Mouse (Mus musculus) urinary bladder, postnatal 4 days (tissue): Measurements from ENCODE around the gene Chaf1b.

Source experiments
- DNase-seq, 2 experiments: peaks; one replicate each; pipeline ENCODE4 v3.0.0; 2021 to 2022; ENCODE audit warnings: low spot score in 2 of 2

Chaf1b gene

GRCm38 (mm10) chr16:93913881-93914576 is 30.3 kb downstream of the Chaf1b start:
- no peak for DNase-seq

DNA sequence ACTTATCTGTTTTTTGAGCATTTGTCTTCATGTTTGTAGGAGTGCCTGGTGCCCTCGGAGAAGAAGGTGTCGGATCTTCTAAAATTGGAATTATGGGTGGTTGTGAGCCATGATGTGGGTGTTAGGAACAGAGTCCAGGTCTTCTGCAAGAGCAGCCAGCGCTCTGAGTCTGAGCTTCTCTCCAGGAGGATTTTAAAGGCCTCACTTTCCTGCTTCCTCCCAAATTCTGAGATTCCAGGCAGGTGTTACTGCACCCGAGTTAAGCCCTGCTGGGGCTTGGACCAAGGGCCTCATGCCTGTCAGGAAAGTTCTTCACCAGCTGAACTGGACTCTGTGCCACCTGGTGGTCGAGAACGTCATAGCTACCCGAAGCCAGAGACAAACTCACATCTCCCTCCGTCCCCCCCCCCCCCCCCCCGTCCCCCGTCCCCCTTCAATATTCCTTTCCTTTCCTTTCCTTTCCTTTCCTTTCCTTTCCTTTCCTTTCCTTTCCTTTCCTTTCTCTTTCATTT is 31.7 kb downstream of the Chaf1b start:
- DNase-seq, result no peak

DNA sequence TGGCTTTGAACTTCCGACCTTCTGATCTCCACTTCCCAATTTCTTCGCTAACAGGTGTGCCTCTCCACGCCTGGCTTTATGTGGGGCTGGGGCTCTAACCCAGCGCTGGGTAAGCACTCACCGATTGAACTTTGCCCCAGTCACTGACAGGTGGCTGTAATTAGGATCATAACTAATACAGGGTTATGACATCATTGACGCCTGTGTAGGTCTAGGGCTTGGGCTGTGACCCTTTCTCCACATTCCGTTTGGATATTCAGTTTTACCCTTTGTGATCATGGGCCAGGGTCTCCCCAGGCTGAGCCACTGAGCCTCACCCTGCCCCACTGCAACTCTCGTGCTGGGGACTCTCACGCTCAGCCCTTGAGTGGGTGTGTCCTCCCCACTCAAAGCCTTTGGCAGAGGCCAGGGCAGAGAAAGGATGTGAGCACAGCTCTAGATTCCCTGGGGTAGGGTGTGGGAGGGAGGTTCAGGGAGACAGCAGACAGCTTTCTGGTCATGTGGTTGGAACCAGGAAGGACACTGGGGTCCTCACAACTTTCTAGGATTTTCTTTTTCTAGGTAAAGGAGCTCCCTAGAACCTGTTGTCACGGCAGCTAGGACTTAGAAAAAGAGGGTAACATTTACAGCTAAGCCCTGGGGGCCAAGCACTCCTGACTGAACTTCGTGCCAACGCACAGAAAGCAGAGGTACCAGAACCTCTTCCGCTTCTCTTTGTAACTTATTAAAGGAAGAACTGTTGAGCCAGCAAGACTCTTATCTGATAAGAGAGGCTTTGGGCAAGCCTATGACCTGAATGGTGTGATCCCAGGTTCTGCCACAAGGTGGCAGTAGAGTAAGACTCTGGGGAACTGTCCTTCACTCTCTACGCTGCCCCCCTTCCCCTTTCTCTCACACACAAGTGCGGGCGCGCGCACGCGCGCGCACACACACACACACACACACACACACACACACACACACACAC is 34.3 kb downstream of the Chaf1b start:
- DNase-seq, result peak; percentile 59 to 86

DNA sequence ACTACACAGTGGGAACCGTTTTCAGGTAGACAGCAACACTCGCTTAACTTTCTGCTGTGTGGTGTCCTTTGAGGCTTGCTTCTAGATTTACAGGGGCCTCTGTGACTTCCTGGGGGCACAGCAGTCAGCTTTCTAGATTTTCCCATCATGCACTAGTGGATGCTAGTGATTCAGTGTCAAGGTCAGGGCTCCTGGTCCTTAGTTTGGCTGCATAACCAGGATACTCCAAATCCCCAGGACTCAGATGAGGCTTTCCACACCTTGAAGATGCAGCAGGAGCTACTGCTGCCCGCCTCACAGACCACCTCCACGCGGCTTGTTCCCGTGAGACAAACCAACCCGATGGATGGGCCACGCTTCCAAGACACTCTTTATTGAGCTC is 35.0 kb downstream of the Chaf1b start:
- DNase-seq, result no peak

DNA sequence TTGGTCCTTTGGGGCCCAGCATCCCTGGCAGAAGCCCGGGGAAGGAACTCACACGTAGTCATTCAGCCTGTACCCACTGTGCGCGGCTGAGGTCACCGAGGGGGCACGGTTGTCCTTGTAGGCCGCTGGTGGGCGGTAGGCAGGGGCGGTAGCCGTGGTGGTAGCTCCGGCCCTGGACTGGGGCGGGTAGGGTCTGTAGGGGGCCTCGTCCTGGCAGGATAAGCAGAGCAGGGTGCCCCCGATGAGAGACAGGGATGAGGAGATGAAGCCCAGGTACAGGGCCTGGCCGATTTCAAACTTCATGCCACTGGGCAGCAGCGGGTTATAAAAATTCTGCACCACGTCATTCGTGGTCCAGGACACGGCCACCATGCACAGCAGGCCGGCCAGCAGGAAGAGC is 35.5 kb downstream of the Chaf1b start:
- no peak for DNase-seq

- DNase-seq, result no peak
Observed at GRCm38 (mm10) chr16:93920673-93921072, 37.0 kb downstream of the Chaf1b start.

- DNase-seq, result no peak
Observed at GRCm38 (mm10) chr16:93922835-93923389, 39.2 kb downstream of the Chaf1b start.

DNA sequence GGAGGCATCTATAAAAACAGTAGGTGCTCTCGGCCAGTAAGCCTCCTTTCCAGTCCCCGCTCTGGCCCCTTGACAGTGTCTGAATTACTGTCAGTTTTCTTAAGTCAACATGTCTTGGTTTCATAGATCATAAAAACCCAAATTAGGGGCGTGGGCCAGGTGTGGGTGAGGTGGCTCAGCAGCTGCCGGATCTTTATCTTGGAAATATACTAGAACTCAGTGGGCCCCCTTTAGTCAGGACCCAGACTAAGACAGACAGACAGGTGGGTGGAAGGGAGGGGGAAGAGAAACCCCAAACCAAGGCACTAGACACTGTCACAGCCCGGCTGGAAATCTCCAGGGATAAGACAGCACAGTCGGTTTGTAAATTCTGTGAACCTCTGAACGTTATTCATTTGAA is 40.1 kb downstream of the Chaf1b start:
- DNase-seq, result no peak

GRCm38 (mm10) chr16:93925684-93926247 is 42.1 kb downstream of the Chaf1b start:
- no peak for DNase-seq

- no peak for DNase-seq
Observed at GRCm38 (mm10) chr16:93929370-93930032, 45.8 kb downstream of the Chaf1b start.

GRCm38 (mm10) chr16:93932185-93933168 is 48.8 kb downstream of the Chaf1b start:
- no peak for DNase-seq

DNA sequence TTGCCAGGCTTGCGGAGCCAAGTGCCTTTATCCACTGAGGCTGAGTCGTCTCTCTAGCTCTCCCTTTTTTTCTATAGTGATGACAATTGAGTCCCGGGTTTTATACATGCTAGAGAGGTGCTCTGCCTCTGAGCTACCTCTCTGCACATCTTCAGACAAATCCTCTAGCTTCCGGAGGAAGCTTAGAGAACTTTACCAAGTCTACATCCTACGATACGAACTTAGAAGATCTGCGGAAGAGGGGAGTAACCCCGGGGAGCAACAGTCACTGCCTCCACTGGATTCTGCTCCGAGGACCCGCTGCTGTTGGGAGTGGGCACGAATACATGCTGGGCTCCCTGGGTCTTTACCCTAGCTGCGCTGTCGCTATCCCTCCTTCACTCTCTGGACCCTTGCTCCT is 50.9 kb downstream of the Chaf1b start:
- no peak for DNase-seq

GRCm38 (mm10) chr16:93935009-93935408 is 51.3 kb downstream of the Chaf1b start:
- DNase-seq, result no peak

- DNase-seq, result peak in 1 of 2 experiments; percentile 83
Observed at GRCm38 (mm10) chr16:93938400-93938846, 54.7 kb downstream of the Chaf1b start.

- DNase-seq, result no peak
Observed at GRCm38 (mm10) chr16:93939961-93940360, 56.3 kb downstream of the Chaf1b start.

- DNase-seq, result no peak
Observed at GRCm38 (mm10) chr16:93941781-93942567, 58.3 kb downstream of the Chaf1b start.

- DNase-seq, result no peak
Observed at GRCm38 (mm10) chr16:93942796-93943502, 59.2 kb downstream of the Chaf1b start.

- DNase-seq, result no peak
Observed at GRCm38 (mm10) chr16:93944301-93944700, 60.6 kb downstream of the Chaf1b start.

DNA sequence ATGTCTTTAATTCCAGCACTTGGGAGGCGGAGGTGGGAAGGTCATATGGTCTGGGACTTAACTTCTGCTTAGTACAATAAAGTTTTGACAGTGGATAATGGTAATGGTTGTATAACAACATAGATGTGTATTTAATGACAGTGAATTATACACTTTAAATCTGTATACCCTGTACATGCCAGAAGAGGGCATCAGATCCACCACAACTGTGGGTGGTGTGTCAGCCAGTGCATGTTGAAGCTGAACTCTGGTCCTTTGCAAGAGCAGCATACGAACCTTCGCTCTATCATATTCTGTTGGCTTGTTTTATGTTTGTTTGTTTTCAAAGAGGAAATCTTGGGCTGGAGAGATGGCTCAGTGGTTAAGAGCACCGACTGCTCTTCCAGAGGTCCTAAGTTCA is 63.7 kb downstream of the Chaf1b start:
- no peak for DNase-seq
